Mouse (Mus musculus): ENCODE data around the gene Fscn2.

Fscn2 gene

GRCm38 (mm10) chr11:120361295-120361694 is at the start of gene Fscn2:
TSS of gene Fscn2 (plus strand) at chr11:120361534.
- no peak for DNase-seq

- no peak for DNase-seq
These were observed 49.8 kb upstream of the Fscn2 start for GRCm38 (mm10) chr11:120311561-120311960.

GRCm38 (mm10) chr11:120312069-120312468 is 49.3 kb upstream of the Fscn2 start:
- no peak for DNase-seq

- DNase-seq: no peak
These were observed 47.2 kb upstream of the Fscn2 start for GRCm38 (mm10) chr11:120313906-120314685.

- no peak for DNase-seq
These were observed 46.5 kb upstream of the Fscn2 start for GRCm38 (mm10) chr11:120314721-120315415.

GRCm38 (mm10) chr11:120315416-120315761 is 45.9 kb upstream of the Fscn2 start:
- DNase-seq: no peak

- DNase-seq: peak; percentile 89
These were observed 45.3 kb upstream of the Fscn2 start for GRCm38 (mm10) chr11:120315832-120316689.

GRCm38 (mm10) chr11:120316690-120317254 is 44.6 kb upstream of the Fscn2 start:
- peak; percentile 45 for DNase-seq

- no peak for DNase-seq
These were observed 43.9 kb upstream of the Fscn2 start for GRCm38 (mm10) chr11:120317456-120317855.

- DNase-seq: no peak
These were observed 42.0 kb upstream of the Fscn2 start for GRCm38 (mm10) chr11:120319310-120319709.

- DNase-seq: no peak
These were observed 41.2 kb upstream of the Fscn2 start for GRCm38 (mm10) chr11:120320156-120320555.

GRCm38 (mm10) chr11:120335431-120336021 is 25.8 kb upstream of the Fscn2 start:
- no peak for DNase-seq

- DNase-seq: no peak
These were observed 23.9 kb upstream of the Fscn2 start for GRCm38 (mm10) chr11:120337447-120337846.

GRCm38 (mm10) chr11:120338786-120339185 is 22.5 kb upstream of the Fscn2 start:
- no peak for DNase-seq

GRCm38 (mm10) chr11:120339978-120340513 is 21.3 kb upstream of the Fscn2 start:
- peak; percentile 75 for DNase-seq

- no peak for DNase-seq
These were observed 19.7 kb upstream of the Fscn2 start for GRCm38 (mm10) chr11:120341661-120342060.

- DNase-seq: no peak
These were observed 18.6 kb upstream of the Fscn2 start for GRCm38 (mm10) chr11:120342656-120343160.

- no peak for DNase-seq
These were observed 17.6 kb upstream of the Fscn2 start for GRCm38 (mm10) chr11:120343519-120344309.

GRCm38 (mm10) chr11:120344310-120344920 is 16.9 kb upstream of the Fscn2 start:
- DNase-seq: no peak

- no peak for DNase-seq
These were observed 16.2 kb upstream of the Fscn2 start for GRCm38 (mm10) chr11:120345067-120345681.

Measured in kidney, adult 18-20 months (tissue).